Mouse (Mus musculus): ENCODE measurements at regions not wholly inside any gene's neighbourhood (a gene's known extent, or its start where the extent isn't known, plus 50 kb on each side); places are given as distances from the start of the nearest gene placed in this dataset.
A peak's percentile ranks its signal among the peaks of the same experiment; 100 is the strongest.

- Histone ChIP-seq H3K9me3 (ENCODE audit: control insufficient read depth, low read length) (no peaks in the 10 kb centered on the region), H3K4me3 (ENCODE audit: control insufficient read depth in 1 of 2, insufficient read depth in 1 of 2, low read depth in 1 of 2, low read length in 2 of 2) (no peak overlapping the region), H3K4me1 (ENCODE audit: control insufficient read depth in 2 of 2, insufficient read depth in 2 of 2, low read length in 2 of 2) (peaks cover 12 to 29% of the 10 kb centered on the region in 2 experiments), H3K36me3 (ENCODE audit: control insufficient read depth, insufficient read depth, low read length) (no peaks in the 10 kb centered on the region), H3K9ac (ENCODE audit: low read length) (0 out of 2 replicates have a peak overlapping the region, but pooled peaks have one; percentile 8), H3K4me2 (ENCODE audit: low read length) (peak overlapping the region; percentile 51), H3K27me3 (ENCODE audit: control insufficient read depth, insufficient read depth, low read length) (no peaks in the 10 kb centered on the region), H3K27ac (replicated peaks in 1 of 2; ENCODE audit: control insufficient read depth in 1 of 2, insufficient read depth in 1 of 2, low read depth in 2 of 2, low read length in 2 of 2) (no peak overlapping the region)
- ATAC-seq (ENCODE audit: insufficient number of reproducible peaks, insufficient read depth, low FRiP score, low read depth), result no peak
- WGBS, result 36% methylated on average over 10 of the region's 10 CpGs
Measured at GRCm38 (mm10) chr8:23504704-23505103, 1093.5 kb downstream of the Mrps31 start.

GRCm38 (mm10) chr8:23505216-23505615, 1094.1 kb downstream of the Mrps31 start:
- H3K4me1 ChIP-seq (ENCODE audit: control insufficient read depth in 2 of 2, insufficient read depth in 2 of 2, low read length in 2 of 2), result peaks cover 14 to 29% of the 10 kb centered on the region in 2 experiments
- H3K9me3 ChIP-seq (ENCODE audit: control insufficient read depth, low read length), result no peaks in the 10 kb centered on the region
- WGBS, result 71% methylated on average over 9 of the region's 9 CpGs
- ATAC-seq (ENCODE audit: insufficient number of reproducible peaks, insufficient read depth, low FRiP score, low read depth), result no peak
- no peak overlapping the region for H3K27ac ChIP-seq (replicated peaks in 1 of 2; ENCODE audit: control insufficient read depth in 1 of 2, insufficient read depth in 1 of 2, low read depth in 2 of 2, low read length in 2 of 2)
- no peaks in the 10 kb centered on the region for H3K36me3 ChIP-seq (ENCODE audit: control insufficient read depth, insufficient read depth, low read length)
- no peak overlapping the region for H3K4me3 ChIP-seq (ENCODE audit: control insufficient read depth in 1 of 2, insufficient read depth in 1 of 2, low read depth in 1 of 2, low read length in 2 of 2)
- H3K27me3 ChIP-seq (ENCODE audit: control insufficient read depth, insufficient read depth, low read length), result no peaks in the 10 kb centered on the region
- H3K4me2 ChIP-seq (ENCODE audit: low read length), result 0 out of 2 replicates have a peak overlapping the region, but pooled peaks have one; percentile 51
- H3K9ac ChIP-seq (ENCODE audit: low read length), result no peak overlapping the region; the same call in 1 of the 2 replicates

GRCm38 (mm10) chr8:23505966-23506365, 1094.8 kb downstream of the Mrps31 start:
- H3K27ac ChIP-seq (replicated peaks in 1 of 2; ENCODE audit: control insufficient read depth in 1 of 2, insufficient read depth in 1 of 2, low read depth in 2 of 2, low read length in 2 of 2), result no peak overlapping the region
- no peaks in the 10 kb centered on the region for H3K36me3 ChIP-seq (ENCODE audit: control insufficient read depth, insufficient read depth, low read length)
- no peak overlapping the region for H3K9ac ChIP-seq (ENCODE audit: low read length)
- 88% methylated on average over 4 of the region's 4 CpGs for WGBS
- H3K4me1 ChIP-seq (ENCODE audit: control insufficient read depth in 2 of 2, insufficient read depth in 2 of 2, low read length in 2 of 2), result peaks cover 16 to 34% of the 10 kb centered on the region in 2 experiments
- H3K4me2 ChIP-seq (ENCODE audit: low read length), result no peak overlapping the region
- H3K9me3 ChIP-seq (ENCODE audit: control insufficient read depth, low read length), result no peaks in the 10 kb centered on the region
- H3K4me3 ChIP-seq (ENCODE audit: control insufficient read depth in 1 of 2, insufficient read depth in 1 of 2, low read depth in 1 of 2, low read length in 2 of 2), result no peak overlapping the region
- no peak for ATAC-seq (ENCODE audit: insufficient number of reproducible peaks, insufficient read depth, low FRiP score, low read depth)
- H3K27me3 ChIP-seq (ENCODE audit: control insufficient read depth, insufficient read depth, low read length), result no peaks in the 10 kb centered on the region

- 13% methylated on average over 4 of the region's 4 CpGs for WGBS
- no peak overlapping the region for H3K4me3 ChIP-seq (ENCODE audit: control insufficient read depth in 1 of 2, insufficient read depth in 1 of 2, low read depth in 1 of 2, low read length in 2 of 2)
- H3K9ac ChIP-seq (ENCODE audit: low read length), result peak overlapping the region; percentile 45; the same call in 1 of the 2 replicates
- H3K27me3 ChIP-seq (ENCODE audit: control insufficient read depth, insufficient read depth, low read length), result no peaks in the 10 kb centered on the region
- H3K4me2 ChIP-seq (ENCODE audit: low read length), result no peak overlapping the region; the same call in 1 of the 2 replicates
- H3K36me3 ChIP-seq (ENCODE audit: control insufficient read depth, insufficient read depth, low read length), result no peaks in the 10 kb centered on the region
- H3K9me3 ChIP-seq (ENCODE audit: control insufficient read depth, low read length), result no peaks in the 10 kb centered on the region
- no peak for ATAC-seq (ENCODE audit: insufficient number of reproducible peaks, insufficient read depth, low FRiP score, low read depth)
- peaks cover 16 to 34% of the 10 kb centered on the region in 2 experiments for H3K4me1 ChIP-seq (ENCODE audit: control insufficient read depth in 2 of 2, insufficient read depth in 2 of 2, low read length in 2 of 2)
- H3K27ac ChIP-seq (replicated peaks in 1 of 2; ENCODE audit: control insufficient read depth in 1 of 2, insufficient read depth in 1 of 2, low read depth in 2 of 2, low read length in 2 of 2), result peak overlapping the region; percentile 71 to 73
Measured at GRCm38 (mm10) chr8:23507661-23508060, 1096.5 kb downstream of the Mrps31 start.

GRCm38 (mm10) chr8:23510076-23510475, 1098.9 kb downstream of the Mrps31 start:
- ATAC-seq (ENCODE audit: insufficient number of reproducible peaks, insufficient read depth, low FRiP score, low read depth), result no peak
- H3K4me1 ChIP-seq (ENCODE audit: control insufficient read depth in 2 of 2, insufficient read depth in 2 of 2, low read length in 2 of 2), result peaks cover 14 to 26% of the 10 kb centered on the region in 2 experiments
- H3K9ac ChIP-seq (ENCODE audit: low read length), result no peak overlapping the region
- no peaks in the 10 kb centered on the region for H3K9me3 ChIP-seq (ENCODE audit: control insufficient read depth, low read length)
- no peaks in the 10 kb centered on the region for H3K27me3 ChIP-seq (ENCODE audit: control insufficient read depth, insufficient read depth, low read length)
- H3K4me3 ChIP-seq (ENCODE audit: control insufficient read depth in 1 of 2, insufficient read depth in 1 of 2, low read depth in 1 of 2, low read length in 2 of 2), result no peak overlapping the region
- H3K4me2 ChIP-seq (ENCODE audit: low read length), result no peak overlapping the region
- H3K27ac ChIP-seq (replicated peaks in 1 of 2; ENCODE audit: control insufficient read depth in 1 of 2, insufficient read depth in 1 of 2, low read depth in 2 of 2, low read length in 2 of 2), result no peak overlapping the region
- WGBS, result 70% methylated on average over 5 of the region's 5 CpGs
- no peaks in the 10 kb centered on the region for H3K36me3 ChIP-seq (ENCODE audit: control insufficient read depth, insufficient read depth, low read length)

- Histone ChIP-seq H3K4me3 (ENCODE audit: control insufficient read depth in 1 of 2, insufficient read depth in 1 of 2, low read depth in 1 of 2, low read length in 2 of 2) (no peak overlapping the region), H3K27me3 (ENCODE audit: control insufficient read depth, insufficient read depth, low read length) (no peaks in the 10 kb centered on the region), H3K9me3 (ENCODE audit: control insufficient read depth, low read length) (no peaks in the 10 kb centered on the region), H3K9ac (ENCODE audit: low read length) (no peak overlapping the region), H3K36me3 (ENCODE audit: control insufficient read depth, insufficient read depth, low read length) (no peaks in the 10 kb centered on the region), H3K4me2 (ENCODE audit: low read length) (no peak overlapping the region), H3K27ac (replicated peaks in 1 of 2; ENCODE audit: control insufficient read depth in 1 of 2, insufficient read depth in 1 of 2, low read depth in 2 of 2, low read length in 2 of 2) (0 out of 4 replicates have a peak overlapping the region, but pooled peaks of 1 of the 2 experiments have one; percentile 20), H3K4me1 (ENCODE audit: control insufficient read depth in 2 of 2, insufficient read depth in 2 of 2, low read length in 2 of 2) (peaks cover 12 to 23% of the 10 kb centered on the region in 2 experiments)
- 42% methylated on average over 5 of the region's 5 CpGs for WGBS
- no peak for ATAC-seq (ENCODE audit: insufficient number of reproducible peaks, insufficient read depth, low FRiP score, low read depth)
Measured at GRCm38 (mm10) chr8:23510561-23510960, 1099.4 kb downstream of the Mrps31 start.

GRCm38 (mm10) chr8:23511264-23511663, 1100.1 kb downstream of the Mrps31 start:
- no peak overlapping the region for H3K27ac ChIP-seq (replicated peaks in 1 of 2; ENCODE audit: control insufficient read depth in 1 of 2, insufficient read depth in 1 of 2, low read depth in 2 of 2, low read length in 2 of 2)
- no peaks in the 10 kb centered on the region for H3K36me3 ChIP-seq (ENCODE audit: control insufficient read depth, insufficient read depth, low read length)
- ATAC-seq (ENCODE audit: insufficient number of reproducible peaks, insufficient read depth, low FRiP score, low read depth), result no peak
- no peak overlapping the region for H3K4me2 ChIP-seq (ENCODE audit: low read length)
- no peaks in the 10 kb centered on the region for H3K9me3 ChIP-seq (ENCODE audit: control insufficient read depth, low read length)
- no peak overlapping the region for H3K4me3 ChIP-seq (ENCODE audit: control insufficient read depth in 1 of 2, insufficient read depth in 1 of 2, low read depth in 1 of 2, low read length in 2 of 2)
- H3K27me3 ChIP-seq (ENCODE audit: control insufficient read depth, insufficient read depth, low read length), result no peaks in the 10 kb centered on the region
- peaks cover 12 to 23% of the 10 kb centered on the region in 2 experiments for H3K4me1 ChIP-seq (ENCODE audit: control insufficient read depth in 2 of 2, insufficient read depth in 2 of 2, low read length in 2 of 2)
- no peak overlapping the region for H3K9ac ChIP-seq (ENCODE audit: low read length)
- 69% methylated on average over 1 of the region's 1 CpGs for WGBS

- no peak overlapping the region for H3K4me2 ChIP-seq (ENCODE audit: low read length)
- WGBS, result 93% methylated on average over 6 of the region's 6 CpGs
Measured at GRCm38 (mm10) chr8:23511792-23512191, 1100.6 kb downstream of the Mrps31 start.

More at GRCm38 (mm10) chr8:23511792-23512191, 1100.6 kb downstream of the Mrps31 start:
- H3K36me3 ChIP-seq (ENCODE audit: control insufficient read depth, insufficient read depth, low read length), result no peaks in the 10 kb centered on the region
- no peak overlapping the region for H3K4me3 ChIP-seq (ENCODE audit: control insufficient read depth in 1 of 2, insufficient read depth in 1 of 2, low read depth in 1 of 2, low read length in 2 of 2)
- no peak for ATAC-seq (ENCODE audit: insufficient number of reproducible peaks, insufficient read depth, low FRiP score, low read depth)
- no peaks in the 10 kb centered on the region for H3K27me3 ChIP-seq (ENCODE audit: control insufficient read depth, insufficient read depth, low read length)
- H3K4me1 ChIP-seq (ENCODE audit: control insufficient read depth in 2 of 2, insufficient read depth in 2 of 2, low read length in 2 of 2), result peaks cover 12 to 23% of the 10 kb centered on the region in 2 experiments
- no peak overlapping the region for H3K27ac ChIP-seq (replicated peaks in 1 of 2; ENCODE audit: control insufficient read depth in 1 of 2, insufficient read depth in 1 of 2, low read depth in 2 of 2, low read length in 2 of 2)
- no peaks in the 10 kb centered on the region for H3K9me3 ChIP-seq (ENCODE audit: control insufficient read depth, low read length)
- H3K9ac ChIP-seq (ENCODE audit: low read length), result no peak overlapping the region
